Mouse (Mus musculus) embryonic stem cell, embryonic (primary cell): ENCODE measurements around the gene AW146154.
"Not testable (repeated sequence)": the region's sequence is repeated elsewhere in the genome, so short reads cannot be mapped to it uniquely, and the experiment has no call there.

Experiments
- CTCF ChIA-PET, 4 experiments: fragments of 300-600 bp in 2 of 4; fragments of 350-600 bp in 2 of 4; sonication (Branson Sonifier 250); formaldehyde crosslinking; loops; one replicate each; lab custom pipeline; 2022; ENCODE audit warnings: inconsistent platforms in 2 of 4; lab: Charles Lee
- POLR2A ChIA-PET, 4 experiments: fragments of 300-600 bp in 2 of 4; fragments of 350-600 bp in 2 of 4; sonication (Branson Sonifier 250); formaldehyde crosslinking; loops; one replicate each; lab custom pipeline; 2022; ENCODE audit warnings: antibody characterized with exemption in 4 of 4, inconsistent platforms in 1 of 4; lab: Charles Lee

AW146154 gene

GRCm38 (mm10) chr7:41499389-41500049 lies at the start of gene AW146154, which contains the start of gene Gm20449:
TSS of gene AW146154 (minus strand) at chr7:41499890.
TSS of gene Gm20449 (minus strand) at chr7:41499417.
- CTCF ChIA-PET: interaction anchor here in 3 of 4 experiments (0.6 to 3.2 kb wide), 20 partner anchors 8 to 1982 kb away, joined by 3 to 34 read pairs (median 4); partner anchors contain the start of genes Zfp788 (in 3 of the 3), AI987944 (in 1 of the 3) and Zfp619 (in 1 of the 3)

GRCm38 (mm10) chr7:41512672-41513071 lies 13.0 kb upstream of the AW146154 start:
- POLR2A ChIA-PET: interaction anchor here (1.0 to 1.7 kb wide), 9 partner anchors 12 to 121 kb away, joined by 3 to 11 read pairs (median 5); partner anchors contain the start of genes Gm20449 (in 3 of the 4), Zfp788 (in 2 of the 4) and AW146154 (in 1 of the 4)
- CTCF ChIA-PET: interaction anchor here in 2 of 4 experiments (1.3 to 1.4 kb wide), 2 partner anchors 12 kb away, joined by 4 read pairs; no protein-coding TSS in a partner anchor

More at GRCm38 (mm10) chr7:41499389-41500049, at the start of gene AW146154, which contains the start of gene Gm20449:
- POLR2A ChIA-PET: interaction anchor here in 3 of 4 experiments (0.5 to 6.9 kb wide), 41 partner anchors 8 to 1982 kb away, joined by 3 to 80 read pairs (median 5); partner anchors contain the start of genes AI987944 (in 3 of the 3), Zfp788 (in 2 of the 3), 2610021A01Rik (in 1 of the 3) and Gm6871 (in 1 of the 3)

- ChIA-PET POLR2A (interaction anchor here (0.6 to 1.7 kb wide), 12 partner anchors 10 to 121 kb away, joined by 3 to 11 read pairs (median 4); partner anchors contain the start of genes Gm20449 (in 3 of the 4), Zfp788 (in 3 of the 4) and AW146154 (in 1 of the 4)), CTCF (interaction anchor here in 2 of 4 experiments (1.3 to 1.4 kb wide), 2 partner anchors 12 kb away, joined by 4 read pairs; no protein-coding TSS in a partner anchor)
Observed at GRCm38 (mm10) chr7:41512207-41512606, 12.5 kb upstream of the AW146154 start.

GRCm38 (mm10) chr7:41502402-41502801 lies 2.7 kb upstream of the AW146154 start:
- ChIA-PET CTCF (interaction anchor here in 2 of 4 experiments (0.6 to 1.4 kb wide), 2 partner anchors 737 to 1286 kb away, joined by 3 read pairs; no protein-coding TSS in a partner anchor), POLR2A (interaction anchor here in 2 of 4 experiments (0.6 to 6.9 kb wide), 7 partner anchors 10 to 273 kb away, joined by 3 to 80 read pairs (median 4); partner anchors contain the start of gene Zfp788 (in 2 of the 2))

GRCm38 (mm10) chr7:41500151-41500934 lies 653 bp upstream of the AW146154 start:
- CTCF ChIA-PET: interaction anchor here in 3 of 4 experiments (0.6 to 3.2 kb wide), 20 partner anchors 8 to 1983 kb away, joined by 3 to 34 read pairs (median 4); partner anchors contain the start of genes Zfp788 (in 2 of the 3), AI987944 (in 1 of the 3), Gm6871 (in 1 of the 3) and Zfp619 (in 1 of the 3)
- POLR2A ChIA-PET: interaction anchor here in 3 of 4 experiments (0.5 to 6.9 kb wide), 36 partner anchors 10 to 1088 kb away, joined by 3 to 80 read pairs (median 5); partner anchors contain the start of genes AI987944 (in 3 of the 3), Zfp788 (in 2 of the 3) and 2610021A01Rik (in 1 of the 3)

- ChIA-PET CTCF (interaction anchor here in 3 of 4 experiments (0.8 to 3.2 kb wide), 8 partner anchors 9 to 134 kb away, joined by 3 to 34 read pairs (median 6); partner anchors contain the start of genes Zfp788 (in 3 of the 3) and AI987944 (in 1 of the 3)), POLR2A (interaction anchor here in 3 of 4 experiments (0.5 to 6.9 kb wide), 34 partner anchors 8 to 1981 kb away, joined by 3 to 80 read pairs (median 5); partner anchors contain the start of genes AI987944 (in 3 of the 3), Zfp788 (in 2 of the 3), 2610021A01Rik (in 1 of the 3) and Gm6871 (in 1 of the 3))
Observed at GRCm38 (mm10) chr7:41499018-41499388, 687 bp downstream of the AW146154 start.

- ChIA-PET POLR2A (interaction anchor here in 3 of 4 experiments (0.9 to 6.9 kb wide), 21 partner anchors 9 to 1981 kb away, joined by 3 to 80 read pairs (median 5); partner anchors contain the start of genes AI987944 (in 2 of the 3), Zfp788 (in 2 of the 3), Gm6871 (in 1 of the 3) and Zfp619 (in 1 of the 3)), CTCF (interaction anchor here in 3 of 4 experiments (1.4 to 3.2 kb wide), 3 partner anchors 47 to 135 kb away, joined by 4 to 15 read pairs (median 5); partner anchors contain the start of gene Zfp788 (in 2 of the 3))
Observed at GRCm38 (mm10) chr7:41498464-41498863, 1.2 kb downstream of the AW146154 start.

GRCm38 (mm10) chr7:41497871-41498270 lies 1.8 kb downstream of the AW146154 start:
- POLR2A ChIA-PET: interaction anchor here in 2 of 4 experiments (0.6 to 6.9 kb wide), 6 partner anchors 14 to 159 kb away, joined by 3 to 80 read pairs (median 22); partner anchors contain the start of genes Zfp788 (in 2 of the 2) and AI987944 (in 1 of the 2)
- CTCF ChIA-PET: interaction anchor here in 1 of 4 experiments (0.7 kb wide), 1 partner anchor 134 kb away, joined by 5 read pairs; no protein-coding TSS in a partner anchor

- POLR2A ChIA-PET: interaction anchor here in 3 of 4 experiments (0.7 to 2.1 kb wide), 10 partner anchors 47 to 554 kb away, joined by 3 to 12 read pairs (median 4); partner anchors contain the start of genes Zfp788 (in 3 of the 3), AW146154 (in 2 of the 3), Gm20449 (in 2 of the 3) and AI987944 (in 1 of the 3)
- CTCF ChIA-PET: interaction anchor here in 2 of 4 experiments (0.7 to 1.2 kb wide), 3 partner anchors 48 to 934 kb away, joined by 3 to 6 read pairs (median 4); partner anchors contain the start of genes AW146154 (in 1 of the 2) and Gm20449 (in 1 of the 2)
Observed at GRCm38 (mm10) chr7:41451864-41452263, 47.8 kb downstream of the AW146154 start.

- CTCF ChIA-PET, POLR2A ChIA-PET: not testable (repeated sequence)
Observed at GRCm38 (mm10) chr7:41448596-41448995, 51.1 kb downstream of the AW146154 start, which contains the start of gene Vmn2r57. TSS of gene Vmn2r57 (minus strand) at chr7:41448696.
